Mouse (Mus musculus) C2C12 (cell line): Measurements from ENCODE around the gene 4933428G20Rik. TPM values are rescaled to one million over a fixed set of nuclear protein-coding genes. Genes with fewer than 3 reads are reported as not detected.

Experiments used
- H3K27me3 ChIP-seq: one replicate; pipeline ENCODE4 v1.6.1; 2011; ENCODE audit not compliant: control insufficient read depth, insufficient read depth, insufficient read length
- H3K36me3 ChIP-seq: one replicate; pipeline ENCODE4 v1.6.1; 2011; ENCODE audit not compliant: control insufficient read depth, insufficient read depth
- H3K4me3 ChIP-seq: one replicate; pipeline ENCODE4 v1.5.1; 2011; ENCODE audit warnings: mild to moderate bottlenecking, control low read depth; ENCODE audit not compliant: poor library complexity, insufficient read depth, severe bottlenecking
- H3K79me2 ChIP-seq: one replicate; pipeline ENCODE4 v1.6.1; 2011; ENCODE audit not compliant: control insufficient read depth, insufficient read depth
- H3K79me3 ChIP-seq: one replicate; pipeline ENCODE4 v1.6.1; 2011; ENCODE audit warnings: low read depth, control low read depth
- H3ac ChIP-seq: one replicate; pipeline ENCODE3; 2011; ENCODE audit warnings: low read depth; ENCODE audit not compliant: control insufficient read depth, insufficient read length
- CEBPB ChIP-seq: IDR thresholded peaks from one replicate; pipeline ENCODE4 v1.6.1; 2011; ENCODE audit warnings: low read depth, mild to moderate bottlenecking, control low read depth, moderate library complexity
- CTCF ChIP-seq: IDR thresholded peaks from one replicate; pipeline ENCODE4 v1.5.1; 2011; ENCODE audit not compliant: control insufficient read depth, insufficient read depth, insufficient read length
- FOSL1 ChIP-seq: IDR thresholded peaks from one replicate; pipeline ENCODE4 v1.8.0; 2011; ENCODE audit warnings: mild to moderate bottlenecking, low read length; ENCODE audit not compliant: poor library complexity, insufficient read depth, severe bottlenecking
- MAX ChIP-seq: IDR thresholded peaks from one replicate; pipeline ENCODE4 v1.6.1; 2011; ENCODE audit warnings: mild to moderate bottlenecking, control low read depth
- MYOD1 ChIP-seq: IDR thresholded peaks from one replicate; pipeline ENCODE4 v1.6.1; 2011; ENCODE audit warnings: low read depth; ENCODE audit not compliant: control insufficient read depth, insufficient read length
- MYOG ChIP-seq: IDR thresholded peaks from one replicate; pipeline ENCODE4 v1.6.1; 2011; ENCODE audit not compliant: control insufficient read depth, insufficient read length; ENCODE audit errors: extremely low read depth
- USF1 ChIP-seq: IDR thresholded peaks from one replicate; pipeline ENCODE4 v1.6.1; 2011; ENCODE audit warnings: low read depth, mild to moderate bottlenecking, control low read depth, moderate library complexity
- polyA plus RNA-seq: library from polyadenylated mRNA; unstranded; fragments of >200 nt; fragmentation: generic; extraction: Trizol; gene quantifications from one replicate; pipeline ENCODE4 v1.2.1, GENCODE M21; 2012; ENCODE audit warnings: missing spikeins

4933428G20Rik gene
- polyA plus RNA-seq, 1 experiment, result 0.34 TPM

DNA sequence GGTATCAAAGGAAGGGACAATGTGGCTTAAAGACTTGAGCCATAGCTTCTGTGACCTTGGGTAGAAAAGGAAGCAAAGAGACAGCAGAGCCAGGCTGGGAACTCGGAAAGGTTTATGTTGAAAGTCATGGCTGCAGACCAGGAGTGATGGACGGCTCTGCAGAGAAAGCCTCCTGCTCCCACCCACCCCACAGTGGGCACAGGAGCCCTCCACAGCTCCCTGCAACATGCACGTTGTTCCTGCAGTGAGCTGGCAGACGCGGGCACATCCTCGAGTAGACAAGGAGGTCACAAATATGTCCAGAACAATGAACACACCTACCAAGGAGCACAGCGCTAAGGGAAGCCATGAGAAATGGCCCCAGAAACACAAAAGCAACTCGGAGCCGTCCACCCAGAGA is 43.7 kb upstream of the 4933428G20Rik start:
- H3K4me3 ChIP-seq, result no peak overlapping the region
- no peaks in the 10 kb centered on the region for H3K79me2 ChIP-seq
- H3K36me3 ChIP-seq, result no peaks in the 10 kb centered on the region
- H3ac ChIP-seq, result no peak overlapping the region
- H3K79me3 ChIP-seq, result no peaks in the 10 kb centered on the region
- H3K27me3 ChIP-seq, result peaks cover 94% of the 10 kb centered on the region
- TF ChIP-seq MYOD1 (no peak), FOSL1 (no peak), MYOG (no peak), MAX (no peak), CTCF (no peak), USF1 (no peak), CEBPB (no peak)

DNA sequence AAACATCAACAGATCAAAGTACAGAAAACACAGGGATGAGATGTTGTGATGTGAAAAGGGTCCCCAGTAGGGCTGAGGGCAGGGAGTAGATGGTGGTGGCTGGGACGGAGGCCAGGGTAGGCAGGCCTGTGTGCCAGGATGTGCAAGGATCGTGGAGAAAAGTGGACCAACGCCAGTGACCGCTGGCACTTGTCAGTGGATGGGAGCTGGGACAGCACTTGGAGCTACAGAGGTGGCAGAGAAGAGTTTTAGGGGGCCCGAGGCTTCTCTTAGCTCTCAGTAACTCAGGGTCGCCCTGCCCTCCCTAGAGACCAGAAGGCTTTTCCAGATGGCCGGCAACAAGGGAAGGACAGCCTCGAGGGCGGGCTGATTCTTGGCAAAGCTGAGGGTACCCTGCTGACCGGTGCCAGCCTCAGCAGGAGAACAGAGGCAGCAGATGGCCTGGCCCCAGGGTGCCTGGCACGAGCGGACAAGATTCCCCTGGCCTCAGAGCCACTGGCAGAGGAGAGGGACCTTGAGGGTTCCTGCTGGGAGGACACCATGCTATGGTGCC is 43.1 kb upstream of the 4933428G20Rik start:
- peaks cover 90% of the 10 kb centered on the region for H3K27me3 ChIP-seq
- H3ac ChIP-seq, result no peak overlapping the region
- no peaks in the 10 kb centered on the region for H3K36me3 ChIP-seq
- no peak overlapping the region for H3K4me3 ChIP-seq
- H3K79me3 ChIP-seq, result no peaks in the 10 kb centered on the region
- no peaks in the 10 kb centered on the region for H3K79me2 ChIP-seq
- TF ChIP-seq MYOD1, result no peak
- TF ChIP-seq FOSL1, result no peak
- no peak for TF ChIP-seq MAX
- TF ChIP-seq CEBPB, result no peak
- no peak for TF ChIP-seq CTCF
- TF ChIP-seq MYOG, result no peak
- no peak for TF ChIP-seq USF1

DNA sequence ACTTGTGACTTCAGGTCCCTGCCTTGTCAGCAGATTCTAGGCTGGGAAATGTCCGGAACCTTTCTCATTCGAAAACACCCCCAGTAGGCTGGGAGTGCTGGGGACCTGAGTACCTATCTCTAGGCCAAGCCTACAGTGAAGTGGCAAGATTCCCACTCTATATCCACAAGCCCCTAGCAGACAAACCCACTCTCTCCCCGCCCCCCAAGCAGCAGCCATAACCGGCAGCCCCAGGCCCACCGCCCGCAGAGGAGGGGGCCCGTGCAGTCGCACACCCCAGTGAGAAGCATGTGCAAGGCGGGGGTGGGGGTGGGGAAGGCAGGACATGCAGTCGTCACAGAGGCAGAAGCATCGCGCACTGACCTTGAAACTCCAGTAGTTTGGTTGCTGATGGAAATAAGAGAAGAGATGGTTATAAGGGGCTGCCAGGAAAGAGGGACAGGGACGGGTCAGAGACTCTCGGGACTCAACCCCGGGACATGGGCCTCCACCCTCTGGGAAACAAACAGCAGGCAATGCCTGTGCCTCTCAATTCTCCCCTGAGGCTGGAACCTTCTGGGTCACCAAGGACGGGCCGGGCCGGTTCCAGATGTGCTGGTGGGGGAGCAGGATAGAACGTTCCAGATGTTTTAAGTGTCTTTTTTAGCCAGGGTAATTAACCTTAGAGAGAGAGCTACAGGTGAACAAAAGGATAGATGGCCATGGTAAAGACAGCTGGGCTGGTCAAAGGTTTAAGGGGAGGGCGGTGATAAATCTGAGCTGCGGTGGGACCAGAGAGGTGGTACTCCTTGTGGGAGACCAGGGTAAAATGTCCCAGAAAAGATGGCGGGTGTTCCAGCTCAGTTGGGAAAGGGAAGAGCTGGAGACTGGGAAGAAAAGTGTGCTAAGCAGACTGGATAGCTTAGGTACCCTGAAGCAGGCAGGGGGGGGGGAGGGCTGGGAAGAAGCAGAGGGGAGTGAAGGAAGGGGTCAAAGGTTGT is 42.3 kb upstream of the 4933428G20Rik start:
- no peak overlapping the region for H3ac ChIP-seq
- no peaks in the 10 kb centered on the region for H3K79me3 ChIP-seq
- TF ChIP-seq CEBPB (no peak), CTCF (no peak), USF1 (no peak), MYOG (no peak), FOSL1 (no peak), MAX (no peak), MYOD1 (no peak)
- no peaks in the 10 kb centered on the region for H3K36me3 ChIP-seq
- H3K4me3 ChIP-seq, result no peak overlapping the region
- H3K79me2 ChIP-seq, result no peaks in the 10 kb centered on the region
- peaks cover 89% of the 10 kb centered on the region for H3K27me3 ChIP-seq

DNA sequence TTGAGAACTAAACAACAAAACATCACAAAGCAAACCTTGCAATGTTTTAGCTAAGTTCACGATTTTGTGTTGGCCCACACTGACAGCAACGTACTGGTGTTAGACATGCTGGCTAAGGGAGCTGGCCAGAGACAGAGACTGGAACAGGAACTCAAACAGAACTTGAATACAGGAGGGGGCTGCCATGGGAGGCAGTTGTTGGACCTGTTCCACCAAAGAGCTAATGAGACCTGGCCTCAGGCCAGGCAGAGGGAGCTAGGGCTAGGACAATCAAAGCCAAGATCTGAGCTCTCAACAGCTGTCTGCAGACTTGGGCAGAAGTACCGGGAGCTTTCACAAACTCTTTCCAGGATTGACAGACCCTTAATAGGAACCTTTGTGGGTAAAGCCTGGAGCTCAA is 40.5 kb upstream of the 4933428G20Rik start:
- Histone ChIP-seq H3K79me2 (no peaks in the 10 kb centered on the region), H3ac (no peak overlapping the region), H3K4me3 (no peak overlapping the region), H3K27me3 (peaks cover 89% of the 10 kb centered on the region), H3K36me3 (no peaks in the 10 kb centered on the region), H3K79me3 (no peaks in the 10 kb centered on the region)
- TF ChIP-seq CTCF, result no peak
- TF ChIP-seq CEBPB, result no peak
- no peak for TF ChIP-seq FOSL1
- no peak for TF ChIP-seq MYOG
- TF ChIP-seq USF1, result no peak
- no peak for TF ChIP-seq MAX
- no peak for TF ChIP-seq MYOD1

DNA sequence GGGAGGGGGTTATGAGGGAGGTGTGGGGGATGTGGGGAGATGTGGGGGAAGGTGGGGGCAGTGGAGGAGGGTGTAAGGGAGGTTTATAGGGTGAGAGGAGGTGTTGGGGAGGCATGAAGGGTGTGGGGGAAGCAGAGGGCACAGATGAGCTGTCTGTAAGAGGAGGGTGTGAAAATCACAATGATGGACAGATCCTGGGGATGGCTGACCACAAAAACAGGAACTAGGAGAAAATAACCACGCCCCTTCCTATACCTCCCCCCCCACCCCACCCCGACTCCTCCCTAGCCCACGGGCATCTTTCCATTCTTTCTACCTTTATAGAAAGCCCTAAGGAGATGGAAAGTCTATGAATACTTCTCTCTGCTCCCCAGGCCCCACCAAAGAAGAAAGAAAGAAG is 40.0 kb upstream of the 4933428G20Rik start:
- no peak overlapping the region for H3ac ChIP-seq
- no peak overlapping the region for H3K4me3 ChIP-seq
- H3K79me3 ChIP-seq, result no peaks in the 10 kb centered on the region
- peaks cover 89% of the 10 kb centered on the region for H3K27me3 ChIP-seq
- no peaks in the 10 kb centered on the region for H3K36me3 ChIP-seq
- H3K79me2 ChIP-seq, result no peaks in the 10 kb centered on the region
- no peak for TF ChIP-seq FOSL1
- no peak for TF ChIP-seq USF1
- no peak for TF ChIP-seq MAX
- TF ChIP-seq CTCF, result no peak
- no peak for TF ChIP-seq MYOG
- no peak for TF ChIP-seq CEBPB
- TF ChIP-seq MYOD1, result no peak
